Mouse (Mus musculus): Measurements from ENCODE around the gene Olfr1418.

Olfr1418 gene

GRCm38 (mm10) chr19:11810003-11810758, 50.7 kb downstream of the Olfr1418 start:
- no peak for DNase-seq

- no peak for DNase-seq
These were observed 52.4 kb downstream of the Olfr1418 start for GRCm38 (mm10) chr19:11808452-11808851.

- DNase-seq = no peak
These were observed 53.0 kb downstream of the Olfr1418 start for GRCm38 (mm10) chr19:11807822-11808221.

- DNase-seq = no peak
These were observed 53.6 kb downstream of the Olfr1418 start for GRCm38 (mm10) chr19:11807251-11807650.

GRCm38 (mm10) chr19:11804423-11804822, 56.4 kb downstream of the Olfr1418 start:
- DNase-seq = no peak

Measured in cerebellum, adult 18-20 months (tissue).